Mouse (Mus musculus): ENCODE results near the gene Snrnp70. TPM values are rescaled to one million over a fixed set of nuclear protein-coding genes. Genes with fewer than 3 reads are reported as not detected.

Snrnp70 gene
- polyA plus RNA-seq, 1 experiment, result 463 TPM

GRCm38 (mm10) chr7:45369836-45370474 lies 25.6 kb downstream of the Snrnp70 start:
- H3K27ac ChIP-seq (ENCODE audit: insufficient read depth, low read length), result no peak overlapping the region
- TF ChIP-seq POLR2A (IDR thresholded peaks at IDR 0.05; ENCODE audit: low read depth, low read length) (no peak), CTCF (IDR thresholded peaks at IDR 0.05; ENCODE audit: borderline replicate concordance, insufficient read depth, low read length) (no peak)
- no peaks in the 10 kb centered on the region for H3K4me1 ChIP-seq (ENCODE audit: control insufficient read depth, insufficient read depth, low read length)
- peak overlapping the region; percentile 40 for H3K4me3 ChIP-seq (ENCODE audit: insufficient read depth, low read length)

DNA sequence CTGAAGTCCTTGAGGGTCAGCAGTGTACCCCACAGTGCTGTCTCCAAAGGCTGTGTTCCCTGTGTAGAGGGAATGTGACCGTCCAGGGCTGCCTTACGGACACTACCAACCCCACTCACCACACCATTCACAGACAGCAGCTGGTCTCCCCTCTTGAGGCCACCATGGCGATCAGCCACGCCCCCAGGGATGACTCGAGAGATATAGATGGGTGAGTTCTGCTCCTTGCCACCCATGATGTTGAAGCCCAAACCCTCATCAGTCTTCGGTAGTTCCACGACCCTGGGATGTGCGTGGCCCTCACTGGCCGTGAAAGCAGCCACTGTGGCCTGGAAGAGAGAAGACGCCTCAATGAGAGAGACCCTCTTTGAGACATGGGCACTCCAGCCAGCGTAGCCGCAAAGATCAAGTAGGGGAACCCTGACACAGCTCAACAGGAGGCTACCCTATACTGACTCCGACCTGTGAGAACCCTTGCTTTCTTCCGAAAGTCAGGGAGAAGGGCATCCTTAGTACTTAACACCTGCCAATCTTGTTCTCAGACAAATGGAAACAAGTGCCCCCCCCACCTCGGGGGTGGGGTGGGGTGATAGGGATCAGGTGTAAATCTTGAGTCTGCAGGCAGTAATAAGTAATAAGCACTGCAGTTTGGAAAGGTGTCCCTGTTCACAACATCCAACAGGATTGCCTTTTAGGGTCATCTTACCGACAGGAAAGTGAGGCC lies 26.4 kb downstream of the Snrnp70 start:
- Histone ChIP-seq H3K4me1 (ENCODE audit: control insufficient read depth, insufficient read depth, low read length) (no peaks in the 10 kb centered on the region), H3K27ac (ENCODE audit: insufficient read depth, low read length) (no peak overlapping the region), H3K4me3 (ENCODE audit: insufficient read depth, low read length) (no peak overlapping the region)
- TF ChIP-seq POLR2A (IDR thresholded peaks at IDR 0.05; ENCODE audit: low read depth, low read length), result no peak
- no peak for TF ChIP-seq CTCF (IDR thresholded peaks at IDR 0.05; ENCODE audit: borderline replicate concordance, insufficient read depth, low read length)

DNA sequence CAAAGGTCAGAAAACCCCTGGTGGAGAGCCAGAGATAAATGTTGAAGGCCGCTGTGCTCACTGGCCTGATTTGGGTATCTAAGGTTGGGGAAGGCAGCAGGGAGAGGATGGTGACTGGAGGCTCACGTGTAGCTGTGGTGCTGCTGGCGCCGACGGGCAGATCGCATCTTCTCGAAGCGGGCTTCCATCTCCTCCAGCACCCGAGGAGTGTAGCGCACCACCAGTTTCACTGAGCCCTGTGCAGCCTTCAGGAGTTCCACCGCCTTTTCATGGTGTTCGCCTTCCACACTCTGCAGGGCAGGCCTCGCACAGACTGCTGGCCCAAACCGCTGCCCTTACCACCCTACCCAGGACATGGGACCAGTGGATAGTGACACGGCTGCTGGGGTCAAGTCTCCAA lies 27.4 kb downstream of the Snrnp70 start:
- H3K4me1 ChIP-seq (ENCODE audit: control insufficient read depth, insufficient read depth, low read length), result no peaks in the 10 kb centered on the region
- no peak overlapping the region for H3K4me3 ChIP-seq (ENCODE audit: insufficient read depth, low read length)
- no peak for TF ChIP-seq CTCF (IDR thresholded peaks at IDR 0.05; ENCODE audit: borderline replicate concordance, insufficient read depth, low read length)
- no peak for TF ChIP-seq POLR2A (IDR thresholded peaks at IDR 0.05; ENCODE audit: low read depth, low read length)
- no peak overlapping the region for H3K27ac ChIP-seq (ENCODE audit: insufficient read depth, low read length)

GRCm38 (mm10) chr7:45367020-45367880 lies 28.3 kb downstream of the Snrnp70 start:
- no peak overlapping the region for H3K27ac ChIP-seq (ENCODE audit: insufficient read depth, low read length)
- peak overlapping the region; percentile 51 for H3K4me3 ChIP-seq (ENCODE audit: insufficient read depth, low read length)
- peak; percentile 71; the same call in 1 of the 2 replicates for TF ChIP-seq CTCF (IDR thresholded peaks at IDR 0.05; ENCODE audit: borderline replicate concordance, insufficient read depth, low read length)
- TF ChIP-seq POLR2A (IDR thresholded peaks at IDR 0.05; ENCODE audit: low read depth, low read length), result peak; percentile 28; the same call in 1 of the 2 replicates
- H3K4me1 ChIP-seq (ENCODE audit: control insufficient read depth, insufficient read depth, low read length), result no peaks in the 10 kb centered on the region

GRCm38 (mm10) chr7:45366652-45367019 lies 28.9 kb downstream of the Snrnp70 start, which contains the start of gene Ppfia3:
Ppfia3 (minus strand) TSS chr7:45367019.
- TF ChIP-seq CTCF (IDR thresholded peaks at IDR 0.05; ENCODE audit: borderline replicate concordance, insufficient read depth, low read length) (no peak), POLR2A (IDR thresholded peaks at IDR 0.05; ENCODE audit: low read depth, low read length) (no peak)
- Histone ChIP-seq H3K27ac (ENCODE audit: insufficient read depth, low read length) (no peak within 1 kb of the TSS), H3K4me3 (ENCODE audit: insufficient read depth, low read length) (peak within 1 kb of the TSS; percentile 51), H3K4me1 (ENCODE audit: control insufficient read depth, insufficient read depth, low read length) (no peaks in the 10 kb centered on the region)

- TF ChIP-seq POLR2A (IDR thresholded peaks at IDR 0.05; ENCODE audit: low read depth, low read length) (no peak), CTCF (IDR thresholded peaks at IDR 0.05; ENCODE audit: borderline replicate concordance, insufficient read depth, low read length) (no peak)
- no peak overlapping the region for H3K27ac ChIP-seq (ENCODE audit: insufficient read depth, low read length)
- H3K4me1 ChIP-seq (ENCODE audit: control insufficient read depth, insufficient read depth, low read length), result no peaks in the 10 kb centered on the region
- peak overlapping the region; percentile 44 for H3K4me3 ChIP-seq (ENCODE audit: insufficient read depth, low read length)
These were observed 29.5 kb downstream of the Snrnp70 start for GRCm38 (mm10) chr7:45365742-45366651.

DNA sequence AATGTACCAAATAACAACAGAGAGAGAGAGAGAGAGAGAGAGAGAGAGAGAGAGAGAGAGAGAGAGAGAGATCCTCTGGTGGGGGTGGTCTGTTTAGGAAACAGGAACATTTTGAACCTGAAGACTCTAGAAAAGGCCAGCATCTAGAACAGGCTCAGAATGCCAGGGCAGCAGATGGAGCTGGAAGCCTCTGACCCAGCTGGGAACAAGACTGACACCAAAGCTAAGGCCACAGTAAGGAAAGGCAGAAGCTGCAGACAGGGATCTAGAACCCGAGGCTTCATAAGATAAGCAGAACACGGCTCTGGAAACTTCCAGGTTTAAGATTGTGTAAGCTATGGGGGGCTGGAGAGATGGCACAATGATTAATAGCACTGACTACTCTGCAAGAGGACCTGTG lies 31.6 kb downstream of the Snrnp70 start:
- no peak overlapping the region for H3K27ac ChIP-seq (ENCODE audit: insufficient read depth, low read length)

GRCm38 (mm10) chr7:45362801-45363200 lies 32.7 kb downstream of the Snrnp70 start:
- TF ChIP-seq CTCF (IDR thresholded peaks at IDR 0.05; ENCODE audit: borderline replicate concordance, insufficient read depth, low read length), result no peak
- Histone ChIP-seq H3K4me3 (ENCODE audit: insufficient read depth, low read length) (no peak overlapping the region), H3K4me1 (ENCODE audit: control insufficient read depth, insufficient read depth, low read length) (no peaks in the 10 kb centered on the region), H3K27ac (ENCODE audit: insufficient read depth, low read length) (no peak overlapping the region)

More for the DNA sequence above, 31.6 kb downstream of the Snrnp70 start:
- Histone ChIP-seq H3K4me1 (ENCODE audit: control insufficient read depth, insufficient read depth, low read length) (no peaks in the 10 kb centered on the region), H3K4me3 (ENCODE audit: insufficient read depth, low read length) (no peak overlapping the region)
- TF ChIP-seq CTCF (IDR thresholded peaks at IDR 0.05; ENCODE audit: borderline replicate concordance, insufficient read depth, low read length) (no peak), POLR2A (IDR thresholded peaks at IDR 0.05; ENCODE audit: low read depth, low read length) (no peak)

Data from embryonic fibroblast, embryonic 13.5 days (primary cell).